Mouse (Mus musculus) kidney, embryonic 16.5 days (tissue): ENCODE measurements around the gene Fbl. TPM values are rescaled to one million over a fixed set of nuclear protein-coding genes. Genes with fewer than 3 reads are reported as not detected.

Experiments
- polyA plus RNA-seq: library from polyadenylated mRNA; unstranded; fragments of >200 nt; fragmentation: Nextera tagmentation; extraction: Ambion mirVana; gene quantifications from 2 replicates; pipeline ENCODE4 v1.2.1, GENCODE M21; 2015

The Fbl gene
- polyA plus RNA-seq, 1 experiment from 2014 or later: 108 TPM

Other genes with a start within 250 kb of the Fbl start
- gene Zfp974, start 240.2 kb upstream of the Fbl start, polyA plus RNA-seq: 10.6 and 11.9 TPM in 2 replicates
- gene Zfp780b, start 190.5 kb upstream of the Fbl start, polyA plus RNA-seq: 19.0 and 22.7 TPM in 2 replicates
- 6.0 and 6.6 TPM in 2 replicates for gene Zfp850, start 155.6 kb upstream of the Fbl start, polyA plus RNA-seq
- gene Psmc4, start 119.6 kb upstream of the Fbl start, polyA plus RNA-seq: 319 and 330 TPM in 2 replicates
- 0.42 and 0.69 TPM in 2 replicates for gene Fcgbp, start 98.5 kb upstream of the Fbl start, polyA plus RNA-seq
- gene 9530053A07Rik, start 40.2 kb upstream of the Fbl start, polyA plus RNA-seq: not detected in 2 replicates
- gene Dyrk1b, start 9.8 kb downstream of the Fbl start, polyA plus RNA-seq: 15.2 and 16.2 TPM in 2 replicates
- gene Eid2, start 98.2 kb downstream of the Fbl start, polyA plus RNA-seq: 0.85 and 1.2 TPM in 2 replicates
- gene Eid2b, start 108.0 kb downstream of the Fbl start, polyA plus RNA-seq: 9.2 and 9.9 TPM in 2 replicates
- 0.41 and 0.74 TPM in 2 replicates for gene Selenov, start 121.5 kb downstream of the Fbl start, polyA plus RNA-seq
- gene Dll3, start 132.5 kb downstream of the Fbl start, polyA plus RNA-seq: 0.50 and 0.68 TPM in 2 replicates
- gene Timm50, start 142.4 kb downstream of the Fbl start, polyA plus RNA-seq: 162 and 169 TPM in 2 replicates
- gene Supt5, start 169.0 kb downstream of the Fbl start, polyA plus RNA-seq: 106 and 109 TPM in 2 replicates
- 840 and 918 TPM in 2 replicates for gene Rps16, start 180.9 kb downstream of the Fbl start, polyA plus RNA-seq
- gene Plekhg2, start 202.9 kb downstream of the Fbl start, polyA plus RNA-seq: 69.1 and 83.3 TPM in 2 replicates
- 16.1 and 18.4 TPM in 2 replicates for gene Zfp36, start 210.5 kb downstream of the Fbl start, polyA plus RNA-seq
- gene Med29, start 223.0 kb downstream of the Fbl start, polyA plus RNA-seq: 52.9 and 55.9 TPM in 2 replicates
- gene Paf1, start 223.2 kb downstream of the Fbl start, polyA plus RNA-seq: 97.4 and 108 TPM in 2 replicates